Mouse (Mus musculus) T-cell, adult 2 months (primary cell): Measurements from ENCODE around the gene Abhd13.

ENCODE experiments used
- DNase-seq: peaks from one replicate; pipeline ENCODE4 v3.0.0; 2022; ENCODE audit warnings: low spot score

The Abhd13 gene

DNA sequence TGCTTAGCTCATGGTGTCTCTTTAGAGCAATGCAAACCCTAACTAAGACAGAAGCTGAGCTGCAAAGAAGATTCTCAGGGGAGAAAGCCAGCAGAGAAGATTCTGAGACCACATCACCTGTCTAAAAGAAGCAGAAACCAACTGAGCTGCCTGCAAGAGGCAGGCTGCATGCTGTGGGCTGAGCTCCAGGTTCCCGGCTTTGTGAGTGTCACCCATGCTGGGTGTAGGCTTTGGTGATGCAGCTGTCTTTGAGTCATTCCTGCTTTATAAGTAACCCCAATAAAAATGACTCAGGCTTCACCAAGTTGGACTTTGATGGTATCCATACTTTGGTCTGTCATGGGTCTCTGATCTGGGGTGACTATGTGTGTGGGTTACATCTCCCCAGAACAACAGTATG is 38.7 kb downstream of the Abhd13 start:
- no peak for DNase-seq

DNA sequence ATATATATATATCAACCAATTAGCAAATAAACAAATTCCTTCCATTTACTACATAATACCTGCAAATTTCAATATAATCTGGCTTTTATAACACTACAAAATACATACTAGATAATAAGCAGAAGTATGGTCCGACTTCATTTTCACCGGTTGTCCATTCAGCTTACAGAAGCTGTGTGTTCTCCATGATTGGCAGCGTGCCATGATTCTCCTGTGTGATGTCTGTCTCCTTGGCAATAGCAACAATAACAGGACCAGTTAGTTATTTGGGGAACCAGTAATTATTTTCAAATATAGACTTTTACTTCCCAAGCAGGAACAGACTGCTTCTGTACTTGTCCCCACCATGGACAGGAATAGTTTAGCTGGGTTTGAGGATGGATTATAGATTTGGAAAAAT is 39.7 kb downstream of the Abhd13 start:
- DNase-seq, result no peak

- no peak for DNase-seq
Measured at GRCm38 (mm10) chr8:10030320-10031060, 53.0 kb downstream of the Abhd13 start.

GRCm38 (mm10) chr8:10031177-10031576 is 53.7 kb downstream of the Abhd13 start:
- no peak for DNase-seq

DNA sequence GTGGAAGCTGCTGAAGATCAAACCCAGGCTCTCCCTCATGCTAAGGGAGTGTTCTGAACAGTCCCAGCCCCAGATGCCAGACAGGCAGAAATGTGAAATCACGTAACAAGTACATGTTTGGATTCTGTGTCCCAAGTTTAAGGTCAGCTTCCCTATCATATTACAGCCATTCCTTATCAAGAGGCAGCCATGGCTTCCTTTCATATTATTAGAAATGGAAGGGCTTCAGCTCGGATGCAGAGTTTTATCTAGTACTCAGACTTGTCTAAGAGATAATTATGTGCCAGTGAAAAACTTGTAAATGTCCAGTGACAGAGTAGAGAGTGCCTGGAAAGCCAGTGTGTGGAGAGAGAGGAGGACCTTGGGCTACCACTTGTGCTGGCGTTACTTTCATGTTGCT is 63.4 kb downstream of the Abhd13 start:
- DNase-seq, result no peak
